Mouse (Mus musculus) E14TG2a.4 (cell line): Measurements from ENCODE around the gene Atp6ap1.

ENCODE experiments used
- CTCF ChIP-seq: conservative IDR thresholded peaks from 2 replicates; pipeline ENCODE4 v1.5.1; 2014; ENCODE audit warnings: low read length
- NANOG ChIP-seq: IDR thresholded peaks from 2 replicates; pipeline ENCODE4 v1.6.1; 2014; ENCODE audit warnings: borderline replicate concordance, low read length, mixed read lengths
- POU5F1 ChIP-seq: IDR thresholded peaks from 2 replicates; pipeline ENCODE4 v1.6.1; 2014; ENCODE audit warnings: low read length, borderline replicate concordance

- no peak for TF ChIP-seq CTCF
- no peak for TF ChIP-seq POU5F1
- no peak for TF ChIP-seq NANOG
These were observed 19.0 kb upstream of the Atp6ap1 start for GRCm38 (mm10) chrX:74277916-74278315.
